Mouse (Mus musculus): ENCODE data around the gene Olfr594. TPM values are rescaled to one million over a fixed set of nuclear protein-coding genes. Genes with fewer than 3 reads are reported as not detected.
"Not testable (repeated sequence)": the region's sequence is repeated elsewhere in the genome, so short reads cannot be mapped to it uniquely, and the experiment has no call there.

Gene Olfr594
- total RNA-seq (2021) = not detected

DNA sequence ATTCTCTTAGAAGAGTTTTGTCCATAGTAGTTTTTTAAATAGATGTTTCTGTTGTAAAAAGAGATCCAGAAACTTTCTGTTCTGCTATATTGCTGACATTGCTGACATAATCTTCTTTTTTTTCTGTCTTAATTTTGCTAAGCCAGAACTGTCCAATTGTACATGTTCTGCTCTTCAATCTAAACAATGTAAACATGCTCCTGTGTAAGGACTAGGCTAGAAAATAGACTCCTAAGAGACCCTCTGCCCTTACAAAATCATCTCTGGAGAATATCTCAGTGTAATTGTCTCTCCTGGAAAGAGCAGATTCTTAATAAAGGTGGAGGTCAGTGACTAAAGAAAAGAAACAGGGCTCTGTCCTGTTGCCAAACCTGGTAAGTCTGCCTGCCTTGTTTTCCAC is at the start of gene Olfr594:
Olfr594 (plus strand) TSS at position 301 of the 400 bp plus-strand sequence.
- no peak for DNase-seq
- intact Hi-C loops (cut with DNase I) = no loop called here

DNA sequence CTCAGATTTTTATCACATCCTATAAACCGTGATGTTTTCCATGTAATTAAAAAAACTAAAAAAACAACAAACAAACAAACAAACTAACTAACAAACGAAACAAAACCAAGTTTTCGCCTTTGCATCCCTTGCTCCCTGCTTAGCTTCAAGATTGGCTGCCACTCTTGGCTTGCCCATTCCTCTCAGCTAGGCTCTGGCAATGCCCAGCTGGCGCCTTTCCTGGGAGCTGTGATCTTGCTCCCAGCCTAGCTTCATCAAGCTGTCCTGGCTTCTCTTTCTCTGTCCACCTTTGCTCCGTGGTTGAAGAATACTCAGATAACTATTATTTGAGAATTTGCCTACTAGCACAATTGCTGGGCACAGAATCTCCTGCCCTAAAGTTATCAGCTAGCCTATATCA is 47.1 kb upstream of the Olfr594 start:
- no peak for DNase-seq
- intact Hi-C loops (cut with DNase I) = no loop called here

DNA sequence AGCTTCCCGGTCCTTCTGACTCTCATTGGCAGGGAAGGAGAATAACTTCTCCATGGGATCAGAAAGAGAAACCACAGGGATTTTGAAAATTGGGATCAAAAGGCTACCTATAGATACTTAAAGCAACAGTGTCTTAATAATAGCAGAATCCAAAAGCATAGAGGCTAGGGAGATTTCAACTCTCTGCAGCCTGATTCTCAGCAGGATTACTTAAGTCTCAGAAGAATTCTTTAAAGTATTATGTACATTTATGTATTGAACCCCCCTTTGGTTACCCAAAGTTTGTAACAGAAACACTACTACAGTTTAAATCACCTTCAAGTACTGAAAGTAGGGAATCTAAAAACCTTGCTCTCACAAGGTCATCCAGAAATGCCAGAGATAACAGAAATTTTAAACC is 38.6 kb upstream of the Olfr594 start, which contains the start of gene Olfr591:
Olfr591 (minus strand) TSS at position 101 of the 400 bp plus-strand sequence.
- no peak for DNase-seq
- intact Hi-C loops (cut with DNase I) = no loop called here

DNA sequence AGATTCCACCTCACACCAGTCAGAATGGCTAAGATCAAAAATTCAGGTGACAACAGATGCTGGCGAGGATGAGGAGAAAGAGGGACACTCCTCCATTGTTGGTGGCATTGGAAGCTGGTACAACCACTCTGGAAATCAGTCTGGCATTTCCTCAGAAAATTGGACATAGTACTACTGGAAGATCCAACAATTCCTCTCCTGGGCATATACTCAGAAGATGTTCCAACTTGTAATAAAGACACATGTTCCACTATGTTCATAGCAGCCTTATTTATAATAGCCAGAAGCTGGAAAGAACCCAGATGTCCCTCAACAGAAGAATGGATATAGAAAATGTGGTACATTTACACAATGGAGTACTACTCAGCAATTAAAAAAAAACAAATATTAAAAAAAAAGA is 32.3 kb upstream of the Olfr594 start, which contains the start of gene Olfr592:
Olfr592 (plus strand) TSS at position 301 of the 400 bp plus-strand sequence.
- intact Hi-C loops (cut with DNase I) = not testable (repeated sequence)

DNA sequence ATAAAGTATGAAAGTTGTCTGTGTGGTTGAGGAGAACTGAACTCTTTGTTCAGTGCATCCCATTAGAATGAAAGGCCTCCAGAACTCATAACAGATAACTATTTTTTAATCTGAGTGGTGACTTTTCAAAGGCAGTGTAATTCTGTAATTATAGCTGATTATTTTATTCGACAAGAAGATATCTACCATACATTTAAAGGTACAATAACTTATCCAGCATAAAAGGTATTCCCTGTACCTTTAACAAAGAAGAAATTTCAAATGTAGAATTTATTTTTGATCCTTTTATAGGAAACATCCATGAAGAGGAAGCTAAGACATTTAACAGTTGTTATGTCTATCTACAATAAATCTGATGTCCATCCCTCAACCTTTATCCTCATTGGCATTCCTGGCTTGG is 5.2 kb upstream of the Olfr594 start, which contains the start of gene Olfr593:
Olfr593 (plus strand) TSS at position 301 of the 400 bp plus-strand sequence.
- no peak for DNase-seq
- intact Hi-C loops (cut with DNase I) = no loop called here

More for the DNA sequence above, 32.3 kb upstream of the Olfr594 start, which contains the start of gene Olfr592:
- DNase-seq = not testable (repeated sequence)

DNA sequence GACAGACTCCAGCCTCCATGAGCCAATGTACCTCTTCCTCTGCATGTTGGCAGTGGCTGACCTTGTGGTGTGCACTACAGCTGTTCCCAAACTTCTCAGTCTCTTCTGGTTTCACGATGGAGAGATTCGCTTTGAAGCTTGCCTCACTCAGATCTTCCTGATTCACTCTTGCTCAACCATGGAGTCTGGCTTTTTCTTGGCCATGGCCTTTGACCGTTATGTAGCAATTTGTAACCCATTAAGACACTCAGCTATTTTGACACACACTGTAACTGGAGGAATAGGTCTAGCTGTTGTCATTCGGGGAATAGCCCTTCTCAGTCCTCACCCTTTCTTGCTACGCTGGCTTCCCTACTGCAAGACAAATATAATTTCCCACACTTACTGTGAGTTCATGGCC is 4.7 kb upstream of the Olfr594 start:
- intact Hi-C loops (cut with DNase I); DNase-seq: not testable (repeated sequence)

DNA sequence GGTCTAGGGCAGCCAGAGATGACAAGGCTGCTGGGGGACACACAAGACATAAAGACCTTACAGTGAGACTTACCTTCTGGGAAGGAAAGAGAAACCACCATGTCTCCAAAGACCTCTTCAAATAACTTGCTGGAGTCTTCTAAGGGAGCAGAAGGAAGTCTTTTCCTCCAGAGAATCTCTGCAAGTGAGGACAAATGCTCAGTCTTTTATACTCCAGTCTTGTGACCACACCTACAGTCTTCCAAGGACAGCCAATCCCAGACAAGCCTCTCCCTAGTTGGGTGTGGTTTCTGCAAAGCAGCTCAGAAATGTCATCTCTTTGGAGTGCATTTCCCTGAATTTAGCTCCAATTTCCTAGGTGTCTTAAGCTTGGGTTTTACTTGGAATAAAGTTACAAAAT is 35.6 kb downstream of the Olfr594 start, which contains the start of gene Usp17ld:
Usp17ld (minus strand) TSS at position 101 of the 400 bp plus-strand sequence.
- intact Hi-C loops (cut with DNase I); DNase-seq: not testable (repeated sequence)

Small RNA genes within 50 kb of the gene (microRNA-seq; reads per million reads assigned to microRNA genes)
- 0 reads per million in 2 experiments for gene Gm23550 (ENCODE audit: borderline number of aligned reads in 2 of 2)
- 0 reads per million in 2 experiments for gene Gm25171 (ENCODE audit: borderline number of aligned reads in 2 of 2)

Other genes with a start within 250 kb of the Olfr594 start
- not detected for gene Olfr577, start 241.1 kb upstream of the Olfr594 start, total RNA-seq (2021)
- not detected for gene Olfr578, start 227.7 kb upstream of the Olfr594 start, total RNA-seq (2021)
- gene Olfr582, start 179.0 kb upstream of the Olfr594 start, total RNA-seq (2021) = not detected
- not detected for gene Olfr583, start 165.7 kb upstream of the Olfr594 start, total RNA-seq (2021)
- gene Olfr584, start 135.1 kb upstream of the Olfr594 start, total RNA-seq (2021) = not detected
- gene Olfr585, start 119.3 kb upstream of the Olfr594 start, total RNA-seq (2021) = not detected
- gene Olfr586, start 91.4 kb upstream of the Olfr594 start, total RNA-seq (2021) = not detected
- not detected for gene Olfr588-ps1, start 76.1 kb upstream of the Olfr594 start, total RNA-seq (2021)
- not detected for gene Olfr589, start 60.6 kb upstream of the Olfr594 start, total RNA-seq (2021)
- not detected for gene Olfr591, start 38.7 kb upstream of the Olfr594 start, total RNA-seq (2021)
- gene Olfr592, start 32.2 kb upstream of the Olfr594 start, total RNA-seq (2021) = not detected
- not detected for gene Olfr593, start 5.1 kb upstream of the Olfr594 start, total RNA-seq (2021)
- not detected for gene Usp17ld, start 35.5 kb downstream of the Olfr594 start, total RNA-seq (2021)
- not detected for gene Olfr596, start 88.7 kb downstream of the Olfr594 start, total RNA-seq (2021)
- not detected for gene Olfr597, start 99.3 kb downstream of the Olfr594 start, total RNA-seq (2021)
- not detected for gene Olfr598, start 106.6 kb downstream of the Olfr594 start, total RNA-seq (2021)
- gene Olfr599, start 118.9 kb downstream of the Olfr594 start, total RNA-seq (2021) = not detected
- gene Olfr600, start 132.7 kb downstream of the Olfr594 start, total RNA-seq (2021) = not detected
- not detected for gene Olfr601, start 145.7 kb downstream of the Olfr594 start, total RNA-seq (2021)
- not detected for gene Olfr603, start 169.2 kb downstream of the Olfr594 start, total RNA-seq (2021)
- not detected for gene Usp17lc, start 198.1 kb downstream of the Olfr594 start, total RNA-seq (2021)
- gene Olfr605, start 228.4 kb downstream of the Olfr594 start, total RNA-seq (2021) = not detected
- not detected for gene Olfr606, start 232.1 kb downstream of the Olfr594 start, total RNA-seq (2021)
- gene Olfr607, start 247.2 kb downstream of the Olfr594 start, total RNA-seq (2021) = not detected

All from heart, postnatal 36 days (tissue).